Mouse (Mus musculus) MEL (cell line): ENCODE results near the gene Mymx.

Source experiments
- CTCF ChIP-seq, 3 experiments: IDR thresholded peaks in 2 of 3; conservative IDR thresholded peaks in 1 of 3; 2 replicates each; pipeline ENCODE4 v1.5.1; 2011 to 2012; ENCODE audit warnings: low read length in 3 of 3, low read depth in 2 of 3, mild to moderate bottlenecking in 2 of 3, improper control_type of control experiment in 1 of 3, inconsistent platforms in 1 of 3, mixed read lengths in 1 of 3, moderate library complexity in 1 of 3; ENCODE audit not compliant: control insufficient read depth in 1 of 3, insufficient read depth in 1 of 3, poor library complexity in 1 of 3, severe bottlenecking in 1 of 3
- E2F4 ChIP-seq: IDR thresholded peaks from 2 replicates; pipeline ENCODE4 v1.6.1; 2011; ENCODE audit warnings: low read depth, low read length, improper control_type of control experiment, borderline replicate concordance
- EP300 ChIP-seq, 2 experiments: IDR thresholded peaks; 2 replicates each; pipeline ENCODE4 v1.6.1; 2011; ENCODE audit warnings: improper control_type of control experiment in 2 of 2, low read length in 2 of 2, low read depth in 1 of 2, mild to moderate bottlenecking in 1 of 2
- MAFK ChIP-seq: IDR thresholded peaks from 2 replicates; pipeline ENCODE4 v1.6.1; 2011; ENCODE audit warnings: low read depth, mild to moderate bottlenecking, low read length, improper control_type of control experiment, borderline replicate concordance
- MYC ChIP-seq: IDR thresholded peaks from 2 replicates; pipeline ENCODE4 v1.6.1; 2011; ENCODE audit warnings: low read depth, mild to moderate bottlenecking, low read length, improper control_type of control experiment, moderate library complexity
- NELFE ChIP-seq: IDR thresholded peaks from 2 replicates; pipeline ENCODE4 v1.6.1; 2011; ENCODE audit warnings: low read depth, low read length, improper control_type of control experiment
- POLR2A ChIP-seq, 2 experiments: IDR thresholded peaks; 2 replicates each; pipeline ENCODE4 v1.6.1; 2011 to 2012; ENCODE audit warnings: low read length in 2 of 2, mild to moderate bottlenecking in 2 of 2, control low read depth in 1 of 2, improper control_type of control experiment in 1 of 2, low read depth in 1 of 2, moderate library complexity in 1 of 2; ENCODE audit not compliant: control insufficient read depth in 1 of 2, insufficient read depth in 1 of 2, poor library complexity in 1 of 2
- USF1 ChIP-seq: IDR thresholded peaks from 2 replicates; pipeline ENCODE4 v1.6.1; 2014; ENCODE audit warnings: low read depth, mild to moderate bottlenecking, inconsistent platforms, low read length, improper control_type of control experiment, moderate library complexity

DNA sequence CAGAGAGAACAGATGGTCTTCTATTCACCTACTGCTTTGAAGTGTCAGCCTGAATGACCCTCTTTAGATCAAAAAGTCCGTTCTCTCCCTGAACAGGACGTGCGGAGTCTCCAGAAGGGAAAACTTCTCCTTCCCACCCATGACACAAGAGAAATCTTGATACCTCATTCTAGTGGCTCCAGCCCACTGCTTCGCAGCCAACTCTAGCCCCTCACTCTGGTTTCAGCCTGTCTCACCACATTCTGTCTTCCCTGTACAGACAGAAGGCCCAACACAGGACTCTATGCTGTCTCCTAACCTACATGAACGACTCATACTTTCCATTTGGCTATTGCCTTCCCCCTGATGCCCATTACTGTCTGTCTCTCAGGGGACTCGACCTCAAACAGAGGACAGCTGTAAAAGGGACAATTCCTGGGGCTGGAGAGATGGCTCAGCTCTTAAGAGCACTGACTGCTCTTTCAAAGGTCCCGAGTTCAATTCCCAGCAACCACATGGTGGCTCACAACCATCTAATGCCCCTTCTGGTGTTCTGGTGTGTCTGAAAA lies 50.6 kb downstream of the Mymx start:
- TF ChIP-seq USF1 (no peak), CTCF (IDR thresholded peaks at IDR 0.05 in 2 of 3, conservative IDR thresholded peaks at IDR 0.05 in 1 of 3; ENCODE audit: control insufficient read depth in 1 of 3, insufficient read depth in 1 of 3, low read depth in 2 of 3, low read length in 3 of 3, poor library complexity in 1 of 3, severe bottlenecking in 1 of 3) (no peak), POLR2A (IDR thresholded peaks at IDR 0.05; ENCODE audit: control insufficient read depth in 1 of 2, insufficient read depth in 1 of 2, low read depth in 1 of 2, low read length in 2 of 2, poor library complexity in 1 of 2) (no peak), E2F4 (no peak), MAFK (no peak), MYC (no peak), EP300 (IDR thresholded peaks at IDR 0.05; ENCODE audit: low read depth in 1 of 2, low read length in 2 of 2) (no peak), NELFE (no peak)
